Mouse (Mus musculus): Measurements from ENCODE around the gene Spem1. TPM values are rescaled to one million over a fixed set of nuclear protein-coding genes. Genes with fewer than 3 reads are reported as not detected.

Gene Spem1
- polyA plus RNA-seq, 1 experiment = not detected

GRCm38 (mm10) chr11:69800392-69801197, 21.4 kb downstream of the Spem1 start:
- peaks cover 20% of the 10 kb centered on the region for H3K4me1 ChIP-seq (ENCODE audit: control insufficient read depth, insufficient read depth, insufficient read length, low read length)
- H3K27ac ChIP-seq (ENCODE audit: insufficient read depth, low read depth, low read length) = no peak overlapping the region
- peak overlapping the region; percentile 60 for H3K4me3 ChIP-seq (ENCODE audit: low read depth, low read length)
- H3K36me3 ChIP-seq (ENCODE audit: control insufficient read depth, insufficient read depth, low read length) = no peaks in the 10 kb centered on the region
- H3K27me3 ChIP-seq (ENCODE audit: control insufficient read depth, insufficient read depth, low read length) = 0 out of 2 replicates have a peak, but pooled peaks cover 4% of the 10 kb centered on the region
- WGBS = 7% methylated on average over 36 of the region's 36 CpGs
- TF ChIP-seq POLR2A (IDR thresholded peaks at IDR 0.05; ENCODE audit: low read depth, low read length) = no peak
- TF ChIP-seq CTCF (IDR thresholded peaks at IDR 0.05; ENCODE audit: extremely low read depth, insufficient read length, insufficient replicate concordance, low read depth, low read length) = no peak

GRCm38 (mm10) chr11:69800138-69800391, 21.9 kb downstream of the Spem1 start:
- TF ChIP-seq CTCF (IDR thresholded peaks at IDR 0.05; ENCODE audit: extremely low read depth, insufficient read length, insufficient replicate concordance, low read depth, low read length) (no peak), POLR2A (IDR thresholded peaks at IDR 0.05; ENCODE audit: low read depth, low read length) (no peak)
- 31% methylated on average over 11 of the region's 11 CpGs for WGBS
- Histone ChIP-seq H3K4me3 (ENCODE audit: low read depth, low read length) (no peak overlapping the region), H3K27ac (ENCODE audit: insufficient read depth, low read depth, low read length) (no peak overlapping the region), H3K4me1 (ENCODE audit: control insufficient read depth, insufficient read depth, insufficient read length, low read length) (peaks cover 21% of the 10 kb centered on the region), H3K36me3 (ENCODE audit: control insufficient read depth, insufficient read depth, low read length) (no peaks in the 10 kb centered on the region), H3K27me3 (ENCODE audit: control insufficient read depth, insufficient read depth, low read length) (0 out of 2 replicates have a peak, but pooled peaks cover 4% of the 10 kb centered on the region)

- 70% methylated on average over 12 of the region's 12 CpGs for WGBS
- Histone ChIP-seq H3K4me1 (ENCODE audit: control insufficient read depth, insufficient read depth, insufficient read length, low read length) (peaks cover 21% of the 10 kb centered on the region), H3K27ac (ENCODE audit: insufficient read depth, low read depth, low read length) (no peak overlapping the region), H3K36me3 (ENCODE audit: control insufficient read depth, insufficient read depth, low read length) (no peaks in the 10 kb centered on the region), H3K27me3 (ENCODE audit: control insufficient read depth, insufficient read depth, low read length) (0 out of 2 replicates have a peak, but pooled peaks cover 4% of the 10 kb centered on the region), H3K4me3 (ENCODE audit: low read depth, low read length) (no peak overlapping the region)
- TF ChIP-seq POLR2A (IDR thresholded peaks at IDR 0.05; ENCODE audit: low read depth, low read length) (no peak), CTCF (IDR thresholded peaks at IDR 0.05; ENCODE audit: extremely low read depth, insufficient read length, insufficient replicate concordance, low read depth, low read length) (no peak)
These were observed 22.4 kb downstream of the Spem1 start for GRCm38 (mm10) chr11:69799394-69800137.

GRCm38 (mm10) chr11:69797924-69798323, 24.1 kb downstream of the Spem1 start:
- Histone ChIP-seq H3K36me3 (ENCODE audit: control insufficient read depth, insufficient read depth, low read length) (no peaks in the 10 kb centered on the region), H3K27me3 (ENCODE audit: control insufficient read depth, insufficient read depth, low read length) (0 out of 2 replicates have a peak, but pooled peaks cover 4% of the 10 kb centered on the region), H3K27ac (ENCODE audit: insufficient read depth, low read depth, low read length) (no peak overlapping the region), H3K4me3 (ENCODE audit: low read depth, low read length) (no peak overlapping the region), H3K4me1 (ENCODE audit: control insufficient read depth, insufficient read depth, insufficient read length, low read length) (peaks cover 21% of the 10 kb centered on the region)
- WGBS = 88% methylated on average over 7 of the region's 7 CpGs
- TF ChIP-seq CTCF (IDR thresholded peaks at IDR 0.05; ENCODE audit: extremely low read depth, insufficient read length, insufficient replicate concordance, low read depth, low read length) = no peak
- no peak for TF ChIP-seq POLR2A (IDR thresholded peaks at IDR 0.05; ENCODE audit: low read depth, low read length)

- H3K4me3 ChIP-seq (ENCODE audit: low read depth, low read length) = peak overlapping the region; percentile 60; the same call in 1 of the 2 replicates
- peaks cover 11% of the 10 kb centered on the region for H3K4me1 ChIP-seq (ENCODE audit: control insufficient read depth, insufficient read depth, insufficient read length, low read length)
- H3K36me3 ChIP-seq (ENCODE audit: control insufficient read depth, insufficient read depth, low read length) = no peaks in the 10 kb centered on the region
- H3K27me3 ChIP-seq (ENCODE audit: control insufficient read depth, insufficient read depth, low read length) = no peaks in the 10 kb centered on the region
- H3K27ac ChIP-seq (ENCODE audit: insufficient read depth, low read depth, low read length) = no peak overlapping the region
- TF ChIP-seq POLR2A (IDR thresholded peaks at IDR 0.05; ENCODE audit: low read depth, low read length) (no peak), CTCF (IDR thresholded peaks at IDR 0.05; ENCODE audit: extremely low read depth, insufficient read length, insufficient replicate concordance, low read depth, low read length) (no peak)
- 6% methylated on average over 13 of the region's 13 CpGs for WGBS
These were observed 26.0 kb downstream of the Spem1 start for GRCm38 (mm10) chr11:69795983-69796435.

- no peak for TF ChIP-seq CTCF (IDR thresholded peaks at IDR 0.05; ENCODE audit: extremely low read depth, insufficient read length, insufficient replicate concordance, low read depth, low read length)
- peak; percentile 52; the same call in 1 of the 2 replicates for TF ChIP-seq POLR2A (IDR thresholded peaks at IDR 0.05; ENCODE audit: low read depth, low read length)
- Histone ChIP-seq H3K36me3 (ENCODE audit: control insufficient read depth, insufficient read depth, low read length) (no peaks in the 10 kb centered on the region), H3K4me3 (ENCODE audit: low read depth, low read length) (peak within 1 kb of the TSS; percentile 60), H3K4me1 (ENCODE audit: control insufficient read depth, insufficient read depth, insufficient read length, low read length) (peaks cover 5% of the 10 kb centered on the region), H3K27ac (ENCODE audit: insufficient read depth, low read depth, low read length) (peak within 1 kb of the TSS; percentile 82), H3K27me3 (ENCODE audit: control insufficient read depth, insufficient read depth, low read length) (no peaks in the 10 kb centered on the region)
- WGBS = 1% methylated on average over 52 of the region's 52 CpGs
These were observed 26.6 kb downstream of the Spem1 start, which contains the start of gene Chrnb1 for GRCm38 (mm10) chr11:69795168-69795982. Chrnb1 (minus strand) TSS chr11:69795943.
